Mouse (Mus musculus): Measurements from ENCODE around the gene Pkd2.

The Pkd2 gene

DNA sequence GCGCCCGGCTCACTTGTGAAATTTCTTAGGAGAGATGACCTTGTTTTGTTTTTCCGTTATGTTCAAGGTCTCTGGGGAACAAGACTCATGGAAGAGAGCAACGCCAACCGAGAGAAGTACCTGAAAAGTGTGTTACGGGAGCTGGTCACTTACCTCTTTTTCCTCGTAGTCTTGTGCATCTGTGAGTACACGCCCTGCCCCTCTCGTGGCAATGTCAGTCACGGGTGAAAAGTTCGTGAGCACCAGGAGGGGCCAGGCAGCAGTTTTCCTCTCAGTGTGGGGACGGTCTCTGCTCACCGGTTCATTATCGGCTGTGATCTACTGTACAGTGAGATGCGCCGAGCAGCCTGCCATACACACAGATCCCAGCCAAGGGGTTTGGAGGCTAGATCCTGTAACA is 7.6 kb downstream of the Pkd2 start:
- DNase-seq = no peak

DNA sequence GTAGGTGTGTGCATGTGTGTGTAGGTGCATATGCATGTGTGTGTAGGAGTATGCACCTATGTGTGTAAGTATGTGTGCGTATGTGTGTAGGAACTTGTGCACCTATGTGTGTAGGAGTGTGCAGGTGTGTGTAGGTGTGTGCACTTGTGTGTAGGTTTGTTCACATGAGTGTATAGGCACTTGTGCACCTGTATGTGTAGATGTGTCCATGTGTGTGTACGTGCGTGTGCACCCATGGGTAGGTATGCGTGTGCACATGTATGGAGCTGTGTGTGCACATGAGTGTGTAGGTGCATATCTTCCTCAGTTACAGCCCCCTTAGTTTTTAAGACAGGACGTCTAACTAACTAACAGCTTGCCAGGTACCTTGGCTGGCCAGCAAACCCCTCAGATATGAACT is 9.3 kb downstream of the Pkd2 start:
- DNase-seq = no peak

DNA sequence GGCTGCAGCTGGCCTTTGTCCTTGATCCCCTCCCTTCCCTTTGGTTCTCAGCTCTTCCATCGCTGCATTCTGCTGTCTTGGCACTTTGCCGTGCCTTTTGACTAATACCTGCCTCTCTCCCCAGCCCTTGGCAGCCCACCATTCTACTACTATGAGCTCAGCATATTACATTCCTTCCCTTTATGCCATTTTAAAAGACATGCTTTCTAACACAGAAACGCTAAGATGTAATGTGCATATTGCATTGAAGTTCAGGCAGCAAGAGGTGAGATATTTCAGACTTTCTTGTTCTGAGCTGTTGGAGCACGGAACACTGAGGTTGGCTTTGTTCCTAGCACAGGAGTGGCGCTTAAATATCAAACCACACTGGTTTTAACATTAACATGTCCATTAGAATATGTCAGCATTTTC is 11.7 kb downstream of the Pkd2 start:
- no peak for DNase-seq

DNA sequence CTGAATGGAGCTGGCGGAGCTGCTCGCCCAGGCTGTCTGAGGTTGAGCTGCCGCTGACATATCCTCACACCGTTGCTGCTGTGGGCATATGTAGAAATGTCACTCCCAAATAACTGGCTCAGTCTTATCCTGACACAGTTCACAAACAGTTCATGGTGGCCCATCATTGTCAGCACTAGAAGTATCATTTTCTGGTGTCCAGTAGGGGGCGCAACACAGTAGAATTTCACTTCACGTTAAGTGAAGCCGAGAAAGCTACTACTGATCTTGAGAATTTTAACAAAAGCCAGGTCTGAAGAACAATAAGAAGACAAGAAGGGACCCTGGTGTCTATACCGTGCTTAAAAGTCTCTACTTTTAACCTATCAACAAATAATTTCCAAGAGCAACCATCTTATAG is 13.1 kb downstream of the Pkd2 start:
- no peak for DNase-seq

DNA sequence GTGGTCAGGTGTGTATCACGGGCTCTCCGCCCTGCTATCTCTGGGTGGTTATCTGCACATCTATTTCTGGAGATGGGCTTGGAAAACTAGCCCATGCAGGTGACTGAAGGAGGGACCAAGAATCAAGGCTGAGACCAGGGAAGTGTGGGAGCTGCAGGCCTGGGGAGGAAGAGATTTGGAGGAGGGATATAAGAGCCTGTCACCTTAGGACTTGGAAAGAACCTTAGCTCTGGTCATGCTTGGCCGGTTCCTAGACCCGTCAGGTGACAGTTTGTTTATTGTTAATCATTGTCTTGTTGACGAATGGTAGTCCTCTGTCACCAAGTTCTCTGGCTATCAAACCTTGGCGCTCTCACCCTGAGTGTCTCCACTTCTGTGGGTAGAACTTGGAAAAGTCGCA is 21.1 kb downstream of the Pkd2 start:
- DNase-seq = no peak

DNA sequence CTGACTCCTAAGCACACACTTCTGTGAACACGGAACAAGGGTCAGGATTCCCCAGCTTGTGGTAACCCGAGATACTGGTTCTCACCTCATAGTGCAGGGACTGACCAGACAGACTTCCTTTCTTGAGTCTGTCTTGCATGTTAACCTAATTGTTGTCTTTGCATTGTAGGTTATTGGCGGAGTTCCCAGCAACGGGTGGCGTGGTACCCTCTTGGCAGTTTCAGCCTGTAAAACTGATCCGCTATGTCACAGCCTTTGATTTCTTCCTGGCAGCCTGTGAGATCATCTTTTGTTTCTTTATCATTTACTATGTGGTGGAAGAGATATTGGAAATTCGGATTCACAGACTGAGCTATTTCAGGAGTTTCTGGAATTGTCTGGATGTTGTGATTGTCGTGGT is 23.6 kb downstream of the Pkd2 start:
- no peak for DNase-seq

DNA sequence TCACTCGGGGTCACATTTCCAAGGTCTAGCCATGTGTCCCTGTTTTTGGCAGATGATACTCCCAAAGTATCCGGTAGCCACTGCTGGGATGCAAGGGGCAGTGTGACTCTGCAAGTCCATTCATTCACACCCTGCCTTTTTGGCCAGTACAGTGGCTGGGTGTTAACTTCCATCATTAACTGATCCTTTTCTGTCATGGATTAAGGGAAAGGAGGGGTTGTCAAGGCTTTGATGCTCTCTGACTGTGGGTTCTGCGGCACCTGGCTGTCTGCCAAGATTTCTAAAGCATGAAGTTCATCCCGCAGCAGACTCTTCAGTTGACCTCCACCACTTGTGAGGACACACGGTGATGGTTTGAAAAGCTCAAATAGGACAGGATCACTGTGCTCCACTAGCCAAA is 32.3 kb downstream of the Pkd2 start:
- DNase-seq = no peak

DNA sequence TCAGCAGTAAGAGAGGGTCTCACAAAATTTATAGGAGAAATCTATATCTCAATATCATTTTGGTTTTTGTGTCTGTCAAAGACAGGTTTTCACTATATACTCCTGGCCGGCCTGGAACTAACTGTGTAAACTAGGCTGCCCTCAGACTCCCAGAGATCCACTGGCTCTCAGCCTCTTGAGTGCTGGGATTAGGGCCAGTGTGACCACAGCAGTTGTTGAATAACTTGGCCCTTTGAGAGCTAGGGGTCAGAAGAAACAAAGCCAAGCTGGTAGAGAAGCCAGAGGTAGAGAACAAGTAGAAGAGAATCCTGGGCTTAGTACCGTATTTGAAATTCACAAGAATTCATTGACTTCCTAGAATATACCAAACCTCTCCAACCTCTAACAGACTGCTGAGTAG is 45.6 kb downstream of the Pkd2 start:
- no peak for DNase-seq

DNA sequence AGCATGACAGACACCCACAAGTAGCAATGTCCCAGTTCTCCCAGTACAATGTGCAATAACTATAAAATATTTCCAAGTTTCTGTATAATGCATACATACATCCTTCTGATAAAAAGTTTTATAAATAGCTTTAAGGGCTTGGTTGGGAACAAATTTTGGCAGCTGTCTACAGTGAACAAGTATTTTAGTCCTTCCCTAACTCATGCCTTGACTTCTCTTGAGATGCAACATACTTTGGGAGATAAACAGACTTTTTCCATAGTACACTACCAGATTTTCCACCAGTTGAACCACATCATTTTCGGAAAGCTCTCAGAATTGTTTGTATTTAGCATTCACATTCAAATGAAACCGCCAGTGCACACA is 48.6 kb downstream of the Pkd2 start:
- DNase-seq = no peak

DNA sequence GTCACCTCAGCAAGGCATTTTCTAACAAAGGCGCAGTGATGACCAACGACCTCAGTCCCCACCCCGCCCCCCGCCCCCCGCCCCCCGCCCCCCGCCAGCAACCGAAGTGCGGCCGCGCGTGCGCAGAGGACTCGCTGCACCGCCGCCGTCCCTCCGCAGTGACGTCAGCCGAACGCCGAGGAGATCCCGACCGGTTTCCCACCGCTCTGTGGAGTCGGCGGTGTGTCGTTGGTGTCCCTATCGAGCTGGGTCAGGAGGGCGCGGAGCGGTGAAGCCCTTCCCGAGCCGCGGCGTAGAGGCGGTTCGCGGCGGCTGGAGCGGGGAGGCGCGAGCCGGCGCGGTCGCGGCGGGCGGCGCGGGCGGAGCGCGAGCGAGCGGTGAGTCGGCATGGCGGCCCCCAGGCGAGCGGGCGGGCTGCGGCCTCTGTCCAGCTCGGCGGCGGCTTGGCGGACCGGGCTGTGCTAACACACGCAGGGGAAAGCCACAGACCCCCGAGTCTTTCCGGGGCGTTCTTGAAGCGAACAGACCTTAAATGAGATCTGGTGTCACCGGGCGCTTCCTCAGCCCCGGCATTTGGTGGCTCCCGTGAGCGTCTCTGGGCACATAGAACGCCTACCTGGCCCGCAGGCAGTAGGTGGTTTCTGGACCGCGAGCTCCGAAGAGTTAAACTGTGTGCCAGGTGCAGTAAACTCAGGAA is 49.1 kb downstream of the Pkd2 start, which contains the start of gene BC005561:
TSS of gene BC005561 (plus strand) at position 158 of the 697 bp plus-strand sequence.
- peak; percentile 79 for DNase-seq

DNA sequence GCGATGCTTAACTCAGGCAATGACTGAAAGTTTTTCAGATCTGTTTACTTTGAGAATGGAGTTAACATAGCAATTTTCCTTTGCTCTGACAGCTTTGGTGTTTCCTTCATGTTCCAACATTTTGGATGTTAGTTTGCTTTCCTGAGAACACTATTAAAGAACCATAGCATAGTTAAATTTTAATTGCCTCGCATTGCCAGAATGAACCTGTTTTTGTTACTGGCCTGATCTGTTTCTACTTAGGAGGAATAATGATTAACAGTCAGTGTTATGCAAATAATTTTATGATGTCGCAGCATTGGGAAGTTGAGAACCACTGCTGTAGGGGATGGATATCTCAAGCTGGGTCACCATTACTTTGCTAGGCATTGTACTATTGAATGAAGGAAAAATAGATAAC is 52.0 kb downstream of the Pkd2 start:
- DNase-seq = no peak

DNA sequence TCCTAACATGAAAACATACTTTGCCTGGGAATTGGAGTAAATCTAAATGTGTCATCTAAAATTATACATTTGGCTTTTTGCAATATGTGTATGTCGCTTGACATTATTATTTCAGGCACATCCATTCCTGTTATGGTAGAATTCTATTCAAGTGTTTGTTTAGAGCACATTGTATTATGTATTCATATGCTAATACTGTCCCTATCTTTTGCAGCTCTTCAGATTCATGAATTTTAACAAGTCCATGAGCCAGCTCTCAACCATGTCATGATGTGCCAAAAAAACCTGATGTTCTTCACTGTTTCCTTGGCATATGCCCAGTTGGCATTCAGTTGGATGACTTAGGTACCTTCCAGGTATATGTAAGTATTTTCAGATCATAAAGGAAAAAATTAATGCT is 79.4 kb downstream of the Pkd2 start:
- DNase-seq = peak; percentile 10

DNA sequence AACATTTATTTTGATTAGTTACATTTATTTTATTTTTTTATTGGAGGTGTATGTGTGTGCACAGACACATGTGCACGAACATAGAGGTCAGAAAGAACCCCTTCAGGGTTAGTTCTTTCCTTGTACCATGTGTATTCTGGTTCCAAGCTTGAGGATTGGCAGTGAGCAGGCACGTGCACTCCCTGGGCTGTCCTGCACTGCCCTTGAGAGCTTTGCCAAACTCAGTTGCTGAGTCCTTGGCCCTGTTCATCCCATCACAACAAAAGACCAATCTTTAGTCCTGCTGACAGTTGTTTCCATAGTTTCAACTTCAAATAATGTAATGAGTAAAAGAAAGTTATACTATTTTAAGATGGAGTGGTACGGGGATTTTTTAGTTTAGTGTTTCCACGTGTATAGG is 80.1 kb downstream of the Pkd2 start:
- DNase-seq = no peak

Data from layer of hippocampus, adult 9-11 months (tissue).